Mouse (Mus musculus) C2C12 (cell line): Measurements from ENCODE around the gene Scmh1. TPM values are rescaled to one million over a fixed set of nuclear protein-coding genes. Genes with fewer than 3 reads are reported as not detected.
"Not testable (repeated sequence)": the region's sequence is repeated elsewhere in the genome, so short reads cannot be mapped to it uniquely, and the experiment has no call there.

ENCODE experiments used
- H3K27me3 ChIP-seq: one replicate; pipeline ENCODE4 v1.6.1; 2011; ENCODE audit not compliant: control insufficient read depth, insufficient read depth, insufficient read length
- H3K36me3 ChIP-seq: one replicate; pipeline ENCODE4 v1.6.1; 2011; ENCODE audit not compliant: control insufficient read depth, insufficient read depth
- H3K4me3 ChIP-seq: one replicate; pipeline ENCODE4 v1.5.1; 2011; ENCODE audit warnings: mild to moderate bottlenecking, control low read depth; ENCODE audit not compliant: poor library complexity, insufficient read depth, severe bottlenecking
- H3K79me2 ChIP-seq: one replicate; pipeline ENCODE4 v1.6.1; 2011; ENCODE audit not compliant: control insufficient read depth, insufficient read depth
- H3K79me3 ChIP-seq: one replicate; pipeline ENCODE4 v1.6.1; 2011; ENCODE audit warnings: low read depth, control low read depth
- H3ac ChIP-seq: one replicate; pipeline ENCODE3; 2011; ENCODE audit warnings: low read depth; ENCODE audit not compliant: control insufficient read depth, insufficient read length
- CEBPB ChIP-seq: IDR thresholded peaks from one replicate; pipeline ENCODE4 v1.6.1; 2011; ENCODE audit warnings: low read depth, mild to moderate bottlenecking, control low read depth, moderate library complexity
- CTCF ChIP-seq: IDR thresholded peaks from one replicate; pipeline ENCODE4 v1.5.1; 2011; ENCODE audit not compliant: control insufficient read depth, insufficient read depth, insufficient read length
- FOSL1 ChIP-seq: IDR thresholded peaks from one replicate; pipeline ENCODE4 v1.8.0; 2011; ENCODE audit warnings: mild to moderate bottlenecking, low read length; ENCODE audit not compliant: poor library complexity, insufficient read depth, severe bottlenecking
- MAX ChIP-seq: IDR thresholded peaks from one replicate; pipeline ENCODE4 v1.6.1; 2011; ENCODE audit warnings: mild to moderate bottlenecking, control low read depth
- MYOD1 ChIP-seq: IDR thresholded peaks from one replicate; pipeline ENCODE4 v1.6.1; 2011; ENCODE audit warnings: low read depth; ENCODE audit not compliant: control insufficient read depth, insufficient read length
- MYOG ChIP-seq: IDR thresholded peaks from one replicate; pipeline ENCODE4 v1.6.1; 2011; ENCODE audit not compliant: control insufficient read depth, insufficient read length; ENCODE audit errors: extremely low read depth
- USF1 ChIP-seq: IDR thresholded peaks from one replicate; pipeline ENCODE4 v1.6.1; 2011; ENCODE audit warnings: low read depth, mild to moderate bottlenecking, control low read depth, moderate library complexity
- polyA plus RNA-seq: library from polyadenylated mRNA; unstranded; fragments of >200 nt; fragmentation: generic; extraction: Trizol; gene quantifications from one replicate; pipeline ENCODE4 v1.2.1, GENCODE M21; 2012; ENCODE audit warnings: missing spikeins

The Scmh1 gene
- polyA plus RNA-seq, 1 experiment = 40.9 TPM

DNA sequence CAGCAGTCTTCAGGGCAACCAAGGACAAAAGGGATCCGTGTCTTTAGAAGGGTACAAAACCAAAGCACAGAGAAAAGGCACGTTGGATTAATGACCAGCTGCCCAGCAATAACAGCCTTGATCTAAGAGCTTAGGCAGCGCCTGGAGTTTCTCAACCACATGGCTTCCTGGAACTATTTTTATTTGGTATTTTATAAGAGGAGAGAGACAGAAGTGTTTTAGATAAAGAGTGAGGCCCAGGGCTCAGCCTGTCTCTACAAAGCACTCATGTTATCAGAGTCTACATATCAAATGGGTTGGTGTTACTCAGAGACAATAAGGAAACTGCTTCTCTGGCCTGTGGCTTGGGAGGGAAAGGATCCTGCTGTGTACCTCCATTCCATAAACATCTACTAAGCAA is 12.3 kb upstream of the Scmh1 start:
- TF ChIP-seq CEBPB = no peak
- no peak for TF ChIP-seq MYOG
- no peak for TF ChIP-seq MYOD1
- TF ChIP-seq FOSL1 = no peak
- TF ChIP-seq MAX = no peak
- TF ChIP-seq USF1 = no peak
- TF ChIP-seq CTCF = no peak
- H3K27me3 ChIP-seq = peaks cover 10% of the 10 kb centered on the region
- no peaks in the 10 kb centered on the region for H3K79me2 ChIP-seq
- H3ac ChIP-seq = no peak overlapping the region
- no peaks in the 10 kb centered on the region for H3K36me3 ChIP-seq
- H3K79me3 ChIP-seq = no peaks in the 10 kb centered on the region
- H3K4me3 ChIP-seq = no peak overlapping the region

DNA sequence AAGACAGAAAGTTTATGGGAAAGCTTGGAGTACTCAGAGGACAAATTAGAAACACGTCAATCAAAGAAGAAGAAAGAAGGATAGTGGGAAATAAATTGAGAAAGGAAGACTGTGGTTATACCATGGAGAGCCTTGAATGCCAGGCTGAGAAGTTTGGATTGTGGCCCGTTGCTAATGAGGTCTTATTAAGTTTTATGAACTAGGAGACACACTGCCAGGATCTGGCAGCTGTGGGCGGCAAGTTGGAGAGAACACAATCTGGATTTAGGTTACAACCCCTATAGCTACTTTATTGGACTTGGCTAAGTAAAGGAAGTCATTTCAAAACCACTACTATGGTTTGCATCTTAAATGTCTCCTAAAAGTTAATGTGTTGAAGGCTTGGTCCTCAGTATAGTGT is 4.8 kb upstream of the Scmh1 start:
- Histone ChIP-seq H3K79me3 (no peaks in the 10 kb centered on the region), H3K36me3 (no peaks in the 10 kb centered on the region), H3K4me3 (no peak overlapping the region), H3ac (no peak overlapping the region), H3K27me3 (peaks cover 7% of the 10 kb centered on the region), H3K79me2 (no peaks in the 10 kb centered on the region)
- TF ChIP-seq MYOD1 (no peak), FOSL1 (no peak), CEBPB (no peak), MAX (no peak), USF1 (no peak), CTCF (no peak), MYOG (no peak)

DNA sequence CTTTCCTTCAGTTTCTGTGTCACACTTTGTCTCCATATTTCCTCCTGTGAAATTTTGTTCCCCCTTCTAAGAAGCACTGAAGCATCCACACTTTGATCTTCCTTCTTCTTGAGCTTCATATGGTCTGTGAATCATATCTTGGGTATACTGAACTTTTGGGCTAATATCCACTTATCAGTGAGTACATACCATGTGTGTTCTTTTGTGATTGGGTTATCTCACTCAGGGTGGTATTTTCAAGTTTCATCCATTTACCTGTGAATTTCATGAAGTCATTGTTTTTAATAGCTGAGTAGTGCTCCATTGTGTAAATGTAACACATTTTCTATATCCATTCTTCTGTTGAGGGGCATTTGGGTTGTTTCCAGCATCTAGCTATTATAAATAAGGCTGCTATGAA is 3.0 kb upstream of the Scmh1 start:
- H3K79me3 ChIP-seq, H3K4me3 ChIP-seq, H3K79me2 ChIP-seq, H3K36me3 ChIP-seq, H3ac ChIP-seq, H3K27me3 ChIP-seq: not testable (repeated sequence)

DNA sequence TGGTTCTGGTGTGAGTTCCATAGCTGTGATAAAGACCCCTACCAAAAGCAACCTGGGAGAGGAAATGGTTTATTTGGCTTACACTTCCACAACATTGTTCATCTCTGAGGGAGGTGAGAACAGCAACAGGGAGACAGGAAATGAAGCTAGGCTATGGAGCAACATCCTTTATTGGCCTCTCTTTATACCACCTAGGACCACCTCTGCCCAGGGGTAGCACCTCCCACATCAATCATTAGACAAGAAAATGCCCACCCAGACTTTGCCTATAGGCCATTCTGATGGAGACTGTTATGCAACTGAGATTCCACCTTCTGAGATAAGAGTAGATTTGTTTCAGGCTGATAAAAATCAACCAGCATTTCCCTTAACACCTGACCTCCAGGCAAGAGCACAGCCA is 834 bp upstream of the Scmh1 start:
- H3K79me3 ChIP-seq = peaks cover 7% of the 10 kb centered on the region
- no peak overlapping the region for H3K4me3 ChIP-seq
- H3K27me3 ChIP-seq = no peaks in the 10 kb centered on the region
- no peaks in the 10 kb centered on the region for H3K36me3 ChIP-seq
- TF ChIP-seq CTCF (no peak), MYOD1 (no peak), MYOG (no peak), USF1 (no peak), FOSL1 (no peak), MAX (no peak)
- no peak overlapping the region for H3ac ChIP-seq
- peaks cover 9% of the 10 kb centered on the region for H3K79me2 ChIP-seq

DNA sequence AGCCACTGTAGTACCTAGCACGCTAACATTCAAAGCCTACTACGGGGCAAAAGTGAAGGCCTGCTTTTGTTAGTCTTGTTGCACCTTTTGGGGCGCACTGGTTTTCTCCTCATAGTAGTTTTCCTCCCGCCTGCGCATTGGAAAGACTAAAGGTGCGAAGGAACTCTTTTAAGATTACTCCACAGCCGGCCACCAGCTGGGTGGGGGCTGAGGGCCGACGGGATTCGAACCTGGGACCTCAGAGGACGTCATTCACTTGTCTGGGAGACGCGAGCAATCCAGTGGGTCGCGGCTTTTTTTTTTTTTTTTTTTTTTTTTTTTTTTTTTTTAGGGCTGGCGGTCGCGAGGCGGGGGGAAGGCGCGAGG is 320 bp upstream of the Scmh1 start:
- Histone ChIP-seq H3ac (no peak overlapping the region), H3K79me3 (peaks cover 7% of the 10 kb centered on the region), H3K27me3 (no peaks in the 10 kb centered on the region), H3K4me3 (peak overlapping the region; percentile 29), H3K79me2 (peaks cover 9% of the 10 kb centered on the region), H3K36me3 (no peaks in the 10 kb centered on the region)
- TF ChIP-seq MYOD1 = no peak
- no peak for TF ChIP-seq USF1
- TF ChIP-seq CEBPB = no peak
- TF ChIP-seq MYOG = no peak
- no peak for TF ChIP-seq FOSL1
- TF ChIP-seq CTCF = no peak
- no peak for TF ChIP-seq MAX

DNA sequence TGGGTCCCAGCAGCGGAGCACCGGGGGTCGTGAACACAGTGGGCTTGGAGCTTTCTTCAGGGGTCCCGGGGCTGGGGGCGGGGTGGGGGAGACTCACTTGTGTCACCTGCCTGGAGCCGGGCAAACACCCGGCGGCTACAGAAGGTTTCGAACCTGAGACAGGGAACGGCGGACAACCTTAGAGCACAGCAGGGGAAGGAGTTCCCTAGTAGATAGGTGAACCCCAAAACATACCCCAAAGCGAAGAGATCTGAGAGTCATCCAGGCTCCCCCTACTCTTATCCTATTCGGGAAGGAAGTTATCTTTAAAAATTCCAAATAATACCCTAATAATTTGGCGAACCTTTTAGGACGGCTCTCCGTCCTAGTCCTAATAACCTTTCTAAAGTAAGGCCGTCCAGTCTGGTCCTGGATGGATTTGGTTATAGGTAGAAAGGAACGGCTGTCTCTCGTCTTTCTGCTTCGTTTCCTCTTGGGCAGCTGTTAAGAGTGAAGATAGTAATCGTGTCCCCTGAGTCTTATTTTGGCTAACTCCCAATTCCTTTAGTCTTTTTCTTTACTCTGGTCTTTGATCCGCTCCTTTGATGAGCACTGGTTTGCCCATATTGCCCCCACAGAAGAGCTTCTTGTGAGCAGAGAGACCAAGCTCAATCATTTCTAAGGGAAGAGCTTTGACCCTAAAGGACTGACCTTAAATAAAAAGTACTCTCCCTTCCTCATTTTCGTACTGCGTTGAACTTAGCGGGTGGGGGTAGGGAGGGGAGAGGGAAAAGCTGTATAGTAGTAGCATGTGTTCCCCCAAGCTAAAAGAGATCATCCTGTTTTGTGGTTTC is 941 bp downstream of the Scmh1 start:
- Histone ChIP-seq H3K4me3 (peak overlapping the region; percentile 60), H3K27me3 (no peaks in the 10 kb centered on the region), H3K79me2 (peaks cover 9% of the 10 kb centered on the region), H3K79me3 (peaks cover 7% of the 10 kb centered on the region), H3K36me3 (no peaks in the 10 kb centered on the region), H3ac (peak overlapping the region; percentile 74)
- TF ChIP-seq MAX (no peak), USF1 (no peak), CTCF (no peak), MYOD1 (no peak), MYOG (no peak), FOSL1 (no peak), CEBPB (no peak)
